Mouse (Mus musculus) kidney, adult 8-10 months (tissue): ENCODE data around the gene Gm28038.

ENCODE experiments used
- DNase-seq, 2 experiments: peaks; one replicate each; pipeline ENCODE4 v3.0.0; 2022

The Gm28038 gene

DNA sequence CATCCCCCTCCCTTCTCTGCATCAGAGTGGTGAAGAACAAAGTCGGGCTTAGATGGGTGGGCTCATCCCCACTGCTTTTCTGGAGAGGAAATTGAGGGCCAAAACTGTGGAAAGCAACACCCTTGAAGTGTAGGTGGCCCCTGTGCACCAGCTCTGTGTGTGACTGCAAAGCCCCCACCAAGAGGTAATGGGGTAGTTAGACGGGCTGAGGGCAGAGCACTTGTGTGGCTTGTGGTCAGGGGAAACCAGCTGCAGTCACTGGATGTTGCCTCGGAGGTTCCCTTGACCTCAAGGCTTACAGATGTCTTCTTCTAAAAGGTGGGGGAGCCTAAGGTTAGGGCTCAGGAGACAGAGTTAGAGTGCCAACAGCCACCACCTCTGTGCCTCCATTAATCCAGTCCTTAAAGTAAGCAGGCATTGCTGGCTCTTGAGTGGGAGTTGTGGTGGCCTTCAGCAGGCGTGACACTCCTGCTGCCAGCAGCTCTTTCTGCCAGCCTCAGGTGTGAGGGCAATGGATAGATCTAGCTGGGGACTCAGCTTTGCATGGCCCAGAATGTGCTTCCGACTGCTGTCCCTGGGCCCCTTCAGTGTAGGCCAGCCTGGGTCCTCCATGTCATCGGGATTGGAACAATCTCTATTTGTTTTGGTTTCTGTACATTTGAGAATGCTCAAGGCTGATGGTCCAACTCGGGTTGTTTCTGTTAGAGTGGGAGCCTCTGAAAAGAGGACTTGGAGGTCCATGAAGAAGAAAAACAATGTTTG, 23.0 kb upstream of the Gm28038 start:
- no peak for DNase-seq

DNA sequence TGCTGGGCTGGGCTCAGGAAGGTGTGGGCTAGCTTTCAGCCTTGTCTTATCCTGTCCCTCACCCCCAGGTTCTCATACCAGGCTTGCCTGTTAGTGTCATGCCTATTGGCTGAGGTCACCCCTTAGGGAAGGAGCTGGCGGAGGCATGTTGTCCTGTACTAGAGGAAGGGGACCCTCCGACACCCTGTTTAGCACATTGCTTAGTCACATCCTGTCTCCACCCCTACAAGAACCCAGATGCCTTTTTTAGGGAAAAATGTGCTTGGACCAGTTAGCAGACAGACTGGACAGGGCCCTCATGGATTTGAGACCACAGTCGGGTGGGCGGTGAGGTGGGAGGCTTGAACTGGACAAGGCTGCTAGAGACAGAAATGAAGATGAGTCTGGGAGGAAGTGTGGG, 22.2 kb upstream of the Gm28038 start:
- peak; percentile 50 to 63 for DNase-seq

DNA sequence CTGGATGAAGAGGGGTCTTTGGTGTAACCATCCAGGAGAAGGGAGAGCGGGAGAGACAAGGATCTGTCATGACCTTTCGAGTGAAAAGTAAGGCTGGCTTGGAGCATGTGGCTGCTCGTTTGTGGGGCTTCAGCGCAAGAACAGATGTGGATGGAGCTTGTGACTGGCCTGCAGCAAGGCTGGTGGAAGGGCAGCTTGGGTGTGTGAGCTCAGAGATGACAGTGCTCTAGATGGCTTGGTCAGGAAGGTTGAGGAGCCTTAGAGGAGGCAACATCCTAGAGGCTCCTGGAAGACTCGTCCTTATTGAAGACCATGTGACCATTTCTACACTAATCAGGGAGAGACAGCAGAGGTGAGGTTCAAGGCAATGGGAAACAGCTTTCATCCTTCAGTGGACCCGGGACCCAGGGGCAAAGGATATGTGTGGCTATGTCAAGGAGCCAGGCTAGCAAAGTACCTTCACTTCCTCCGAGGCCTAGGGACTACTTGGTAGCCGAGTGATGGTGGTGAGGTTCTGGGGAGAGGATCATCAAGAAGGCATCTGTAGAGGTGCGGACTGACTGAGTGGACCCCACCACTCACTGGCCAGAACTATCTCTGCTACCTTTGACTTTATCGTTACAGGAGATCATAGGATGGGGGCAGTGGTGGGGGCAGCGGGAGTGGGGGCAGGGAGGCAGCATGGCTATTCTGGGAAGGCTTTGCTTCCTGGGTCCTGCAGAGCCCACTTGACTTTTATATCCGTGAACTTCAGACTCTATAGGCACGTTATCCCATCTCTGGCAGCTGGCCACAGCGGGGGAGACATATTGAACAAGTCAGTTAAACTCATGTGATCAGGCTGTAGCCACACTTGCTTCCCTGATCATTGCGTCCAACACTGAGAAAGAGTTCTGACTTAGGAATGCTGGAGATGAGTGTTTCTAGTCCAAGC, 21.4 kb upstream of the Gm28038 start:
- DNase-seq, result peak; percentile 56

DNA sequence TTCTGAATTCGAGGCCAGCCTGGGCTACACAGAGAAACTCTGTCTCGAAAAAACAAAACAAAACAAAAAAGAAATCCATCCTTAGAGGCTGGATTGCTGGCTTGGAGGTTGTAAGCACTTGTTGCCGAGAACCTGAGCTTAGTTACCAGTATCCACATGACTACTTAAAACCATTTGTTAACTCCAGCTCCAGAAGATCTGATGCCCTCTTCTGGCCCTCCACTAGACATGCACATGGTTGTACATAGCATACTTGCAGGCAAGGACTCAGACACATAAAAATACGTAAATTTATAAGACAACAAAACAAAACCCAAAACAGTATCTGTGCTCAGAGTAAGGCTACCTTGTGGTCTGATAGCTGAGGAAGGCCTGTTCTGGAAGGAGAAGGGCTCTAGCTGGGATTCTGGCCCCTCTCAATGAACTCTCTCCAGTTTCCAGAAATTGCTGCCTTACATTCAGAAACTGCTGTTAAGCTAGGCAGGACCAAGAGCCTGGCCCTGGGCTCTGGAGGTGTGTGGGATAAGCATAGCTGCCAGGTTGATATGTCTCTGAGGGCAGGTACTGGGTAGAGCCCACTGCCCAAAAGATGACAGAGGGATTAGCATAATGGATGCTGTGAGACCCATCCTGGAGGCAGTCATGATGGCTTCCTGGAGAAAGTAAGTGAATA, 19.6 kb upstream of the Gm28038 start:
- no peak for DNase-seq

DNA sequence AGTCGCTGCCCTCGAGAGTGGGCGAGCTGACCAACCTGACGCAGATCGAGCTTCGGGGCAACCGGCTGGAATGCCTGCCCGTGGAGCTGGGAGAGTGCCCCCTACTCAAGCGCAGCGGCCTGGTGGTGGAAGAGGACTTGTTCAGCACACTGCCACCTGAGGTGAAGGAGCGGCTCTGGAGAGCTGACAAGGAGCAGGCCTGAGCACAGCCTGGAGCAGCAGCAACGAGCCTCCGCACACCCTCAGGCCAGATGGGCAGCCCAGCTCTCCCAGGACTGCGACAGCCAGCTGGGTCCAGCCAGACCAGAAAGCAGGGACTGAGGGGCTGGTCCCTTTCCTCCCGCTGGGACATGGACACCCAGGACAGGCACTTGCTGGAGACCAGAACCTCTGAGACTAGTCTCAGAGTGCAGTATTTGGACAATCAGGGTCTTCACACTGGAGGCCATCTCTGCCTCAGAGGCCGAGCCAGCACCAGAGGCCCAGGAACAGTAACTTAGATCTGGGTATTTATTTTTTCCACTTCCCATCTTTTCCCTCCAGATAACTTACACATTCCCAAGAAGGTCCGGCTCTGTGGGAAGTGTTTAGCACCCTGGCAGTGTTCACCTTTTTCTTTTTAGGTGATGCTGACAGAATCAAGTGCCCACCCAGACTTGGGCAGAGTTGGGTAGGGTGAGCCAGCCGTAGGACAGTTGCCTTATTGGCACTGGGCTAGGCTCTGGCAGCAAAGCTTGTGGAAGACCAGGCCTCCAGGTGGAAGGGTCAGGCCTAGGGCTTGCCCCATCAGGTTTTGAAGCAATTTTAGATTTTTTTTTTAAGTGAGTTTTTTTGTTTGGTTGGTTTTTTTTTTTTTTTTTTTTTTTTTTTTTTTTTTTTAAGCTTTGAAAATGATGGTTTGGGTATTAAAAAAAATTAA, 18.7 kb upstream of the Gm28038 start:
- no peak for DNase-seq

DNA sequence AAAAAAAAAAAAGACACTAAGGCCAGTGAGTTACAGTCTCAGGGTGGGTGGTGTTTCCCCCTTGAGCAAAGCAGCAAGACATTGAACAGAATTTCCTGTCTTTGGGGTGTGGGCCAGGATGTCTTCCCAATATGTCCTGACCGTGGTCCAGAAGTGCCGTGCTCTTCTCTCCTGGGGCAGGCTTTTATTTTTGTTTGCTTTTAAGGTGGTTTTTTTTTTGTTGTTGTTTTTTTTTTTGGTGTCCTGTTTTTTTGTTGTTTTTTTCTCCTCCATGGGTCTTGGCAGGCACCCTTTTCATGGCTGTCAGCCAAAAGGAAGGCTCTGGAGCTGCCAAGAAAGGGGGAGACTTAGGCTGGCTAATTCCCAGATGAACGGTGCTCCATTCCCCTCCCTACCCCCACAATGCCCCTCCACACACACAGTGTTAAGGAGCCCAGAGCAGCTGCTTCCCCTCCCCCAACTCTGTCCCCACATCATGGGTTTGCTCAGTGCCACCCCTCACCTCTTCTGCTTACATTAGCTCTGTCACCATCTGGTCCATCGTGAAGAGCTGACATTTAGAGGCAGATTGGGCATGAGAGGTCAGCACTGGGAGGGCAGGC, 17.9 kb upstream of the Gm28038 start:
- DNase-seq, result peak; percentile 78 to 83

DNA sequence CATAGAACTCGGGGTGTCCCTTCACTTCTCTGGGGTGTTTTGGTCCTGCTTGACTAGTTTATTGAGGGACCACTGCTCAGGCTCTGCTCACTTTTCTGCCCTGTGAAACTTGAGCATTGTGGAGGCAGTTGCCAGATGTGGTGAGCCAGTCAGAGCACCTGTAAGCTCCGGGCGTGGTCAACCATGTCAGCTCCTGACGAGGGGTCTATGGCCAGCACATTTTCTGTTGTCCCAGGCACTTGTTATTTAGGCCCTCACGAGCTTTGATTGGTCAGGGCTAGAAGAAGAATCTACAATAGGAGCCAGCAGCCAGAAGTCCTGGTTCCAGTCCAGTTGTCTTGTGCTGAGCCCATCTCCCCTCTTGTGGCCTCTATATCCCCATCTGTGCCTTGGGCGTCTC, 17.0 kb upstream of the Gm28038 start:
- DNase-seq, result no peak

DNA sequence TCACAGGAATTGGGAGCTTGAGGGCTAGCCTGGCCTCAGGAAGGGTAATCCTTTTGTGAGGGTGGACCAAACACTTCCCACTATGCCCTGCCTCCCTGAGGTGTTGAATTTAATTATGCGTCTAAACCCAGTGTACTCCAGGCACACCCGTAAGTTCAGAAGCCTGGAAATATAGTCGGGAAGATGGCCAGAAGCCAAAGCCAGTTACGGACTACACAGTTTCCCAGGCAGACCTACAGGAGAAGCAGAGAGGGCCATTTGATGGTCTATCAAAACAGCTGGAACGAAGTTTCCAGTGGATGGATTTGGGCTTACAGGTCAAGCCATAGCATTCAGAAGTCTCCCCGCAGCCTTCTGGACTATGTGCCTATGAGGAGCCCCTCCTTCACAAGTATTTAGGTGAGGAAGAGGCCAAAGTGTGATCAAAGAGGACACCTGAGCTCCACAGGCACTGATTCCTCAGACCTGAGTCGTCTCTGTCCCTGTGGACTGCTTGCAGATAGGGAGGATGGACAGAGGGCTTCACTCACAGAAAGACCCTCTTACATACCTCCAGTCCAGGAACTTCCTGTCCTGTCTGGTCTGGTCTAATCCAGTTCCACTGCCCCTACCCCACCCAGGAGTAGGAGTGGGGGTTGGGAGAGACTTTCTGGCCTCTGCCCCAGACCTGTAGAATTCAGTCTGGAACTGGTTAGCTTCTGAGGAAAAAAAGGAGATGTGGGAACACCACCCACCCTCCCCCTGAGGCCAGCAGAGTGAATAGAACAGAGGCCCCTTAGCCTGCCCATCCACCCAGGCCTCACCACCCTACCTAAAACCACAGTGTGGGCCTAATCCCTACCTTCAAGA, 15.9 kb upstream of the Gm28038 start:
- peak in 1 of 2 experiments; percentile 52 for DNase-seq

DNA sequence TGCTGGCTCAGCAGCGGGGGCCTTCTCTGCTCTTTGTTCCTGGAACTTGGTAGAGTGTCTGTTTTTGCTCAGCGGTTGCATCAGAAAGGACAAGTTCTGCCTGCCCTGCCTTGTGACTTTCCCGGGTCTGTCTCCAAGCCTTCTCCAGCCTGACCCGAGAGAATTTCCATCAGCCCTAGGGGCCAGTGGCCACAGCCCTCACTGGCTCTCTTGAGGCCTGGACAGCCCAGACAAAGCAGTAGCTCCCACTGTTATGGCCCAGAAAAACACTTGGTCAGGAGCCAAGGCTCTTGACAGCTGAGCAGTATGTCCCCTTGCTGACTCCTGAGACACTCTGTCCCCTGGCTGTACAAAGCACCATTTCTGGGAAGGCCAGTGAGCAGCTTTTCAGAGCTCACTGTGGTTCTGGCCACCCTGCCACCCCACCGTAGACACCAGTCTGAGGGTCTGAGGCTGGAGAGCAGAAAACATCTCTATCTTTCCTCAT, 15.0 kb upstream of the Gm28038 start, which contains the start of gene Phyhd1:
Gene Phyhd1, plus strand, starts transcription at position 437 of the 487 bp plus-strand sequence.
- DNase-seq, result peak; percentile 81 to 87

DNA sequence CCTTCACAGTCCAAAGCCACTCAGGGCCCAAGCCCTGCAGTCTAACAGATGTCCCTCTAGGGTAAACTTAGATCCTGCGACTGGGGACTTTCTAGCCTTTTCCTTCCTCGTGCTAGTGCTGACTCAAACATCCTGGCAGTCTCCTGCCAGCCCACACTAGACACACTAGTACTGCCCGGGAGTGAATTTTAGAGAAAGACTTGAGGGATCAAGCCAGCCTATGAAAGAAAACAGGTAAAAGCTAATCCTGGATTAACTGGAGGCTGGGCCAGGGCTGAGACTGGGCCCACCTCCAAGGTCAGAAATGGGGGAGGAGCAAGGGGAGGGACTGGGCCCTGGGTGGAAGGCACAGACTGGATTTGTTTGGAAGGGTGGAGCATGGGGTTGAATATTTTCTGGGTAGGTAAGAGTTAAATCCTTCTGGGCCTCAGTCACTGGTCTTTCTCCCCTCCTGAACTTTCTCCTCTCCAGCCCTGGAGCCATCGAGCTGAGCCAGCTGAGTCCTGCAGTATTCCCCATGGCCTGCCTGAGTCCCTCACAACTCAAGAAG, 14.4 kb upstream of the Gm28038 start:
- DNase-seq, result peak; percentile 92 to 95

DNA sequence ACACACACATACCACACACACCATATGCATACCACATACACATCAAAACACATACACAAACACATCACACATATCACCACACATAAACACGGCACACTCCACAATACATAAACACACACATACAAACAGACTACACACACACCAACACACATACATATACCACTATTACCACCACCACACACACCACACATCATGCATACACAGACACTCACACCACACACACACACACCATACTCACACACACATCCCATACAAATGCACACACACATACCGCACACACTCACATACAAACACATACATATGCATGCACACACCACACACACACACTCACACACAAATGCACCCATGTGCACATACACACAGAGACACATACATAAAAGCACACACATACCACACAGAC, 13.4 kb upstream of the Gm28038 start:
- DNase-seq, result no peak

DNA sequence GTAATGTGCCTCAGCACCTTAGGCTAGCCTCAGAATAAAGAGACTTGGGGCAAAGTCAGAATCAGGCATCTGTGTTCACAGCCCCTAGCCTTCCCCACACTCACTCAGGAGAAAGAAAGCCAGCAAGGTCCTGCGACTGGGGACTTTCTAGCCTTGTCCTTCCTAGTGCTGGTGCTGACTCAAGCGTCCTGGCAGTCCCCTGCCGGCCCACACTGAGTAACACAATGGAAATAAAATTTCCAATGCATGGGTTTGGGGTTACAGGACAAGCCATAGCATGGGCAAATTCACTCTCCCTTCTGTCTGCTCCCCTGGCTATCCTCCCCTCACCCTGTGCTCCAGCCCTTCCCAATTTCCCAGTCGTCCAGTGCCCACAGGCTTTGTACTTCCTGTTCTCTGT, 12.5 kb upstream of the Gm28038 start:
- DNase-seq, result no peak

DNA sequence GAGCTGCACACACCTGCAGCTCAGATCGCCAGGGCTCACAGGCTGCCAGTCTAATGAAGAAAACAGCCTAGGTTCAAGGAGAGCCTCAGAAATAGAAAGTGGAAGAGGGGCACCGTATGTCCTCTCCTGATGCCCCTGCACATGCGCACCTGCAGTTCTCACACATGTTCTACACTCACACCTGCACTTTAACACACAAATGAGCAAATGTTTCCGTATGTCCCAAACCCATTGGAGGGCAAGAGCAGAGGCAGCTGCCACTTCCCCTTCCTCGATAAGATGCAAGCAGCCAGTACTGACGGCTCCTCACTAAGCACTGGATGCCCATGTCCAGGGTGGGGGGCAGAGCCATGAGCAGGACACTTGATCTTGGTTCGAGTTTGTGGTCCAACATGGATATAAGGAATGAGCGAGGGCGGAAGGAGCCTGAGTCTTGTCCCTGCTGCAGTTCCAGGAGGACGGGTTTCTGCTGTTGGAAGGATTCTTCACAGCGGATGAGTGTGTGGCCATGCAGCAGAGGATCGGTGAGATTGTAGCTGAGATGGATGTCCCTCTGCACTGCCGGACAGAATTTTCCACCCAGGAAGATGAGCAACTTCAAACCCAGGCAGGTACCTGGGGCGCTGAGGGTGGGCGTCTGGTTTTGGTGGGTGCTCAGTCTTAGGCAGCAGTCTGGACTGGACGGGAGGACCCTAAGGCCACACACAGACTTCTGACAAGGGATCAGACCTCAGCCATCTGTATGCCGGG, 11.4 kb upstream of the Gm28038 start:
- DNase-seq, result no peak

DNA sequence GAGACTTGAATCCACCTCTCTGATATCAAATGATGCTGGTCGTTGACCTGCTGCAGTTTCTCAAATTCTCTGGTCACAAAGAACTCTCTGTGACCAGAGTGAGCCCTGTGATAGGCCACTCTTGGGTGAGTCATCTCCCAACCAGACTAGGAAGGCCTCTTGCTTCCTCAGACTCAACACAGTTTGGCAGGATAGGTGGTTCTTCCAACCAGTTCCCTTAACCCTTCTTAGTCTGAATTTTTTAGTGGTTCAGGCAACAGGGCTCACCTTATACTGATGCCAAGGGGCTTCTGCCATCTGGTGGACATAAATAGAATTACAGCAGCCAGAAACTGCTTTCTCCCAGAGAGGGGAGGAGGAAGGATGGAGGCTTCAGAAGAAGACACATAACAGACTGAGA, 10.7 kb upstream of the Gm28038 start:
- peak; percentile 68 to 83 for DNase-seq

DNA sequence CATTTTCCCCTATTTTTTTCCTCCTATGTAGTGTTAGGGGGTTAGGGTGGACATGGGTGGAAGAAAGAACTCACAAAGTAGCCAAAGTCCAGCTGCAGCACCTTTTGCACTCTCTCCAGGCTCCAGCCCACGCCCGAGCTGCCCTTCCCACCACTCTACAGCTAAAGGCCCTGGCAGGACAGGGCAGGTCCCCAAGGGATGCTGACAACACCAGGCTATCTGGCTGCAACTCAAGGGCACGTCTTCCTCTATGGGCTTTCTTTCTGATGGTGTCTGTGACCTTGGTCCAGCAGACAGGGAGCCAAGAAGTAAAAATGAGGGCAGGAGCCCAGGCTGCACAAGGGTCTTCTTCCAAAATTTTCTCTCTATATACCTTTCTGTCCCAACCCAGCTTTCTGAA, 808 bp downstream of the Gm28038 start:
- DNase-seq, result no peak

DNA sequence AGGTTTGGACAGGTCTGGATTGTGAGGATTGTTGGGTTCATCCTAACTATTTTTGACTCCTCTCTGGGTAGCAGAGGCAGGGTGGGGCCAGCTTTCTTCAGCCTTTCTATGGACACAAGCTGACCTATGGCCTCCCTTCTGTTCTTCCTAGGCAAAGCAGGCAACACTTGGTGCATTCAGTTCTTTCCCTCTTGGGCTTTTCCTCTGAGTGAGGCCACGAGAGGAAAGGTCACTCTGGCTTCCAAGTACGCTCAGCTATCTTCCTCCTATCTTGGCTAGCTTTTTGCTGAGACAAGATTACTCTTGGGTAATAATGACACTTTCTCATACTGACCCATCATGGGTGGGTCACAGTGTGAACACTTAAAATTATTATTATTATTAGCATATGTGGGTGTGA, 2.4 kb downstream of the Gm28038 start:
- DNase-seq, result peak in 1 of 2 experiments; percentile 13

DNA sequence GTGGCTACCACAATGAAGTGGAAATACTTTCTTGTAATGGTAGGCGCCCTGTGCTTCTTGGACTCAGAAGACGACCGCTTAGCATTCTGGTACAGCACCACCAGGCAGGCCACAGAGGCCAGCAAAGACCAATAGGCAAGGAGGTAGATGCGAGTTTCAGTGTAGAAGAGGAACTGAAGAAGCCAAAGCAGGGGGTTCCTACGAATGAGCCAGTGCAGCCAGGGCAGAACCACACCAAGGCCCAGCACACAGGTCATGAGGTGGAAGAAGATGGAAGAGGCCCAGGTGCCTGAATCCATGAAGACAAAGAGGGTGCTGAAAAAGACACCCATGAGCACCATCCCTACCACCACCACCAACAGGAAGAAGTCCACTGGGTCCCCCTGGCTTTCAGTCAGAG, 4.2 kb downstream of the Gm28038 start:
- DNase-seq, result no peak

DNA sequence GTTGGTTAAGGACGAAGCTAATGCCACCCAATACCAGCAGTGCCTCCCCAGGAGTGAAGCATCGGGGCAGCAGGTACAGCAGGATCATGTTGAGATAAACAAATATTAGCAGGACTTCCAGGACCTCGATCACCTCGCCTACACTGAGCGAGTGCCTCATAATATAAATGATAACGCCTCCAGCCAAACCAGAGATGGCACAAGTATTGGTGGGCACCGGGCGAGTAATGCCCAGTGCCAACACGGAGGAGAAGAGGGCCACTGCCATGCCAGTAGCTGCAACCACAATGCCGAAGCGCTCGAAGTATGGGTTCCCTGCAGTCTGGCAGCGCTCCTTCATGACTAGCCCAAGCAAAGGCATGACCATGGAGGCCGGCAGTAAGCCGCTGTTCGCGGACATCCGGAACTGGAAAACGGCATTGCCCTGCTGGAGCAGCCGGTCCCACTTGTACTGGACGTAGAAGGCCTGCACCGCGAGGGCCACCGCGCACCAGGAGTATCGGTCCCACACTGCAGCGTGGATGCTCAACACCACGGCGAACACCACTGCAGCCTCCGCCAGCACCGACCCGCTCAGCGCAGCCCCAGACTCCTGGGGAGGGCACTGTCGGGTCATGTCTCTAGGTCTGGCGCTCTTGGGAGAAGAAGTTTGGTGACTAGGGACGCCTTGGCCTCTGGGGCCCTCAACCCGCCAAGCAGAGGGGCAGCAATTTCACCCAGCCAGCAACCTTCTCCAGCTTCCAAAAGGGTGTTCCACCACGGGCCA, 4.8 kb downstream of the Gm28038 start:
- DNase-seq, result peak in 1 of 2 experiments; percentile 14
